Mouse (Mus musculus) lung, postnatal 0 days (tissue): Measurements from ENCODE around the gene Iqgap3.
A peak's percentile ranks its signal among the peaks of the same experiment; 100 is the strongest.

ENCODE experiments used
- CTCF ChIP-seq: IDR thresholded peaks from 2 replicates; pipeline ENCODE4 v1.5.1; 2016; ENCODE audit warnings: antibody characterized with exemption, mild to moderate bottlenecking
- EP300 ChIP-seq: IDR thresholded peaks from 2 replicates; pipeline ENCODE4 v1.6.1; 2016; ENCODE audit warnings: antibody characterized with exemption, mild to moderate bottlenecking, control low read depth

DNA sequence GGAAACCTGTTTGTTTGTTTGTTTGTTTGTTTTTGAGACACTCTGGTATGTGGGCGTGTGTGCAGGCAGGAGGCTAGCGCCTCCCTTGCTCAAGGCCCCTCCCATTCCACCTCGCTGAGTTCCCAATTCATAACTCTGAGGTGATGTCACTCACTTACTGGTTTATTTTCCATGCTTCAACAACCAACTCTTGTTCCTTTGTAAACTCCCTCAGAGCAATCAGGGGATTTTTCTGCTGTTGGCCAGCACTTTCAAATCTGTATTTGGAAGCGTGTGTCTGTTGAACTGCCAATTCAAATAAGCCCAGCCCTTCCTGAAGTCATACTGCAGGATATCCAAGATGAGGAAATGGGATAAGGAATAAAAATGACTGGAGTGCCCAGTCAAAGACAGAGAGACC is 892 bp downstream of the Iqgap3 start:
- TF ChIP-seq EP300 (peak; percentile 71), CTCF (no peak)
